In genomic region chr5:123067395-123067995, GRCm38 (mm10) we compare ENCODE assay signal across 8 mouse cellular contexts. TPM values are rescaled to one million over a fixed set of nuclear protein-coding genes. Genes with fewer than 3 reads are reported as not detected.
DNase-seq lines count a peak whose midpoint lies in the region; TF ChIP-seq lines count a peak whose summit lies in the region.

No protein-coding gene starts in this region.

- intact Hi-C loops in left cerebral cortex, adult 2 months (cut with DNase I), result loop anchor here (5.0 kb wide), 1 partner anchor 85 kb away; no protein-coding TSS in a partner anchor
- intact Hi-C loops in left cerebral cortex, postnatal 10 days (cut with DNase I), result loop anchor here (5.0 kb wide), 1 partner anchor 50 kb away; no protein-coding TSS in a partner anchor

- DNase-seq in left cerebral cortex, adult 2 months (ENCODE audit: extremely low spot score in 1 of 2, low spot score in 2 of 2), result no peak
- DNase-seq in left cerebral cortex, postnatal 10 days (ENCODE audit: extremely low spot score in 1 of 2, low spot score in 2 of 2), result no peak
- DNase-seq in c-Kit-positive CD71-positive TER-119-negative erythroid progenitor cells, embryonic 14.5 days (ENCODE audit: low read depth), result peak; percentile 74
- DNase-seq in induced T-regulatory cell, adult 2 months (ENCODE audit: low read depth), result peak; percentile 86
- DNase-seq in mesoderm, embryonic 11.5 days (ENCODE audit: low read depth, low spot score), result peak; percentile 64
- no peak for DNase-seq in frontal cortex, postnatal 25 days (ENCODE audit: low spot score in 2 of 2)
- no peak for DNase-seq in spleen, postnatal 4 days (ENCODE audit: low spot score in 2 of 2)
- DNase-seq in gastrocnemius, postnatal 25 days, result no peak

- TF ChIP-seq CTCF in left cerebral cortex, adult 2 months (IDR thresholded peaks at IDR 0.05), result peak; percentile 48

- H3K27ac ChIP-seq in left cerebral cortex, adult 2 months, result no peak overlapping the region

- no peak overlapping the region for H3K4me3 ChIP-seq in left cerebral cortex, adult 2 months

RNA-seq across cellular contexts. Expression of gene Tmem120b, which starts 0.7 kb away (rescaled TPM):
- total RNA-seq in left cerebral cortex, adult 2 months (2021), result 10 to 100 TPM; 16.0 to 16.2 TPM
- 10 to 100 TPM; 19.5 to 23.2 TPM for total RNA-seq in left cerebral cortex, postnatal 10 days (2021)
- total RNA-seq in gastrocnemius, postnatal 25 days (2021), result 10 to 100 TPM; 14.1 to 15.3 TPM

RNA-seq across cellular contexts. Expression of gene Morn3, which starts 20.7 kb away (rescaled TPM):
- not detected for total RNA-seq in left cerebral cortex, adult 2 months (2021)
- total RNA-seq in left cerebral cortex, postnatal 10 days (2021), result not detected
- not detected for total RNA-seq in gastrocnemius, postnatal 25 days (2021)

RNA-seq across cellular contexts. Expression of gene Orai1, which starts 52.6 kb away (rescaled TPM):
- 1 to 10 TPM; 6.9 to 9.5 TPM for total RNA-seq in left cerebral cortex, adult 2 months (2021)
- total RNA-seq in left cerebral cortex, postnatal 10 days (2021), result 10 to 100 TPM in 1 of 2 experiments, 1 to 10 TPM in 1; 9.0 to 10.1 TPM
- 10 to 100 TPM; 31.5 to 36.3 TPM for total RNA-seq in gastrocnemius, postnatal 25 days (2021)

Comparison
In these comparisons a context has a peak if more than half of its experiments do, and no peak if none do; other contexts are left out.
1. DNase-seq: peak in c-Kit-positive CD71-positive TER-119-negative erythroid progenitor cells, embryonic 14.5 days (single experiment), induced T-regulatory cell, adult 2 months (single experiment) and mesoderm, embryonic 11.5 days (single experiment); none in left cerebral cortex, adult 2 months (0 of 2), left cerebral cortex, postnatal 10 days (0 of 2), frontal cortex, postnatal 25 days (0 of 2), spleen, postnatal 4 days (0 of 2) and gastrocnemius, postnatal 25 days (single experiment).